Mouse (Mus musculus): ENCODE results near the gene Med24.

DNA sequence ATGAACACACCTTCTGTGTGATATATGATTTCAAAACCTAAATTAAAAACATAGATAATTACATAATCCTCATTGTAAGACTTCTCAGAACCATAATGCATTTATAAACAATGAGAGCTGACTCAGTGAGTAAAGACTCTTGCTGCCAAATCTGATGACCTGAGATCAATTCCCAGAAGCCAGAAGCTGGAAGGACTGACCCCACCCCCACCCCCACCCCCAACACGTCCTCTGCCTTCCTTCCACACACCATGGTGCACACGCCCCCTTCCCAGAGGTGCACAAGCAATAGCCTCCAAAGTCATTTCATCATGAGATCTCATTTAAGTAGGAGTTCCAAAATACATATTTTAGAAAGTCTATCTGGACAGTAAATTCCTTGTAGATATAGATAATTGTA, 8.5 kb downstream of the Med24 start:
- no peak for TF ChIP-seq GATA1 (IDR thresholded peaks at IDR 0.05; ENCODE audit: borderline replicate concordance, low read length)
- no peak for TF ChIP-seq FLI1 (IDR thresholded peaks at IDR 0.05; ENCODE audit: low read length)

Measured in megakaryocyte, embryonic 14.5 days (primary cell).